Mouse (Mus musculus) heart, embryonic 14.5 days (tissue): ENCODE measurements around the gene Ccdc162. TPM values are rescaled to one million over a fixed set of nuclear protein-coding genes. Genes with fewer than 3 reads are reported as not detected.

ENCODE experiments used
- ATAC-seq: fragments of 200-750 bp; cut with Nextera tagmentation; 2 replicates; pipeline ENCODE4 v1.8.0; 2017; ENCODE audit warnings: low read depth, moderate TSS enrichment; ENCODE audit not compliant: insufficient number of reproducible peaks, insufficient read depth, low FRiP score
- H3K27ac ChIP-seq, 2 experiments: fragments of 200-500 bp in 1 of 2; fragments of 300-500 bp in 1 of 2; sonication (generic) in 1 of 2; replicated peaks in 1 of 2; 2 replicates each; pipeline ENCODE4 v1.5.1; 2012 to 2014; ENCODE audit warnings: low read depth in 2 of 2, low read length in 2 of 2, control low read depth in 1 of 2, mild to moderate bottlenecking in 1 of 2, mixed read lengths in 1 of 2; ENCODE audit not compliant: control insufficient read depth in 1 of 2, insufficient read depth in 1 of 2
- H3K27me3 ChIP-seq: fragments of 300-500 bp; sonication (generic); 2 replicates; pipeline ENCODE4 v1.6.1; 2014; ENCODE audit warnings: mild to moderate bottlenecking, low read length, control low read depth; ENCODE audit not compliant: control insufficient read depth, insufficient read depth
- H3K36me3 ChIP-seq: fragments of 300-500 bp; sonication (generic); 2 replicates; pipeline ENCODE4 v1.6.1; 2014; ENCODE audit warnings: mild to moderate bottlenecking, control low read depth, low read length, mixed read lengths; ENCODE audit not compliant: control insufficient read depth, insufficient read depth
- H3K4me1 ChIP-seq, 2 experiments: fragments of 200-500 bp in 1 of 2; fragments of 300-500 bp in 1 of 2; sonication (generic) in 1 of 2; 2 replicates each; pipeline ENCODE4 v1.6.1; 2012 to 2014; ENCODE audit warnings: low read length in 2 of 2, control low read depth in 1 of 2, mixed read lengths in 1 of 2; ENCODE audit not compliant: control insufficient read depth in 2 of 2, insufficient read depth in 2 of 2
- H3K4me2 ChIP-seq: fragments of 300-500 bp; sonication (generic); 2 replicates; pipeline ENCODE4 v1.6.1; 2014; ENCODE audit warnings: mild to moderate bottlenecking, low read length
- H3K4me3 ChIP-seq, 2 experiments: fragments of 200-500 bp in 1 of 2; fragments of 300-500 bp in 1 of 2; sonication (generic) in 1 of 2; 2 replicates each; pipeline ENCODE4 v1.5.1; 2012 to 2014; ENCODE audit warnings: low read length in 2 of 2, mild to moderate bottlenecking in 2 of 2, control low read depth in 1 of 2, low read depth in 1 of 2, moderate library complexity in 1 of 2; ENCODE audit not compliant: control insufficient read depth in 1 of 2, insufficient read depth in 1 of 2
- H3K9ac ChIP-seq: fragments of 300-500 bp; sonication (generic); 2 replicates; pipeline ENCODE4 v1.6.1; 2014; ENCODE audit warnings: mild to moderate bottlenecking, low read length
- H3K9me3 ChIP-seq: fragments of 300-500 bp; sonication (generic); 2 replicates; pipeline ENCODE4 v1.6.1; 2016; ENCODE audit warnings: low read length, control low read depth; ENCODE audit not compliant: control insufficient read depth
- WGBS: fragments of 180-500 bp; shearing (Covaris S2); extraction: QIAGEN DNeasy Blood & Tissue Kit; methylation state at CpG from one replicate; pipeline ENCODE4 v1.1.7; 2014; 5-methylcytosine and 5-hydroxymethylcytosine counted together
- polyA plus RNA-seq: library from polyadenylated mRNA; unstranded; fragments of >200 nt; fragmentation: Nextera tagmentation; extraction: Ambion mirVana; gene quantifications from 2 replicates; pipeline ENCODE4 v1.2.1, GENCODE M21; 2014

Gene Ccdc162
- polyA plus RNA-seq, 1 experiment from 2014 or later = 0.20 TPM

- no peaks in the 10 kb centered on the region for H3K27me3 ChIP-seq
- no peak overlapping the region for H3K4me2 ChIP-seq
- WGBS = 61% methylated on average over 7 of the region's 7 CpGs
- ATAC-seq = no peak
- H3K4me1 ChIP-seq = peaks cover 0 to 12% of the 10 kb centered on the region in 2 experiments; a peak in 3 of 4 replicates
- no peak overlapping the region for H3K27ac ChIP-seq
- no peak overlapping the region for H3K9ac ChIP-seq
- H3K9me3 ChIP-seq = peaks cover 13% of the 10 kb centered on the region
- H3K4me3 ChIP-seq = no peak overlapping the region
- no peaks in the 10 kb centered on the region for H3K36me3 ChIP-seq
Measured at GRCm38 (mm10) chr10:41545224-41545755, 171.1 kb downstream of the Ccdc162 start.

- Histone ChIP-seq H3K27me3 (no peaks in the 10 kb centered on the region), H3K9ac (no peak overlapping the region), H3K36me3 (no peaks in the 10 kb centered on the region), H3K4me3 (no peak overlapping the region), H3K27ac (no peak overlapping the region), H3K9me3 (peaks cover 11% of the 10 kb centered on the region), H3K4me1 (peaks cover 0 to 12% of the 10 kb centered on the region in 2 experiments; a peak in 3 of 4 replicates), H3K4me2 (no peak overlapping the region)
- 9% methylated on average over 7 of the region's 7 CpGs for whole genome bisulfite sequencing
- no peak for ATAC-seq
Measured at GRCm38 (mm10) chr10:41544481-41545190, 171.8 kb downstream of the Ccdc162 start.

- Histone ChIP-seq H3K9me3 (peaks cover 3% of the 10 kb centered on the region; the same call in 1 of the 2 replicates), H3K4me3 (no peak overlapping the region), H3K4me1 (peaks cover 0 to 12% of the 10 kb centered on the region in 2 experiments; a peak in 3 of 4 replicates), H3K4me2 (no peak overlapping the region), H3K27ac (no peak overlapping the region), H3K9ac (no peak overlapping the region), H3K36me3 (peaks cover 4% of the 10 kb centered on the region; the same call in 1 of the 2 replicates), H3K27me3 (no peaks in the 10 kb centered on the region)
- no peak for ATAC-seq
- WGBS = 63% methylated on average over 2 of the region's 2 CpGs
Measured at GRCm38 (mm10) chr10:41543844-41544243, 172.6 kb downstream of the Ccdc162 start.

- WGBS = 77% methylated on average over 4 of the region's 4 CpGs
- Histone ChIP-seq H3K9ac (no peak overlapping the region), H3K27ac (no peak overlapping the region), H3K4me1 (peaks cover 0 to 12% of the 10 kb centered on the region in 2 experiments; a peak in 3 of 4 replicates), H3K9me3 (peaks cover under 1% of the 10 kb centered on the region; the same call in 1 of the 2 replicates), H3K4me2 (no peak overlapping the region), H3K27me3 (no peaks in the 10 kb centered on the region), H3K36me3 (peaks cover 4% of the 10 kb centered on the region; the same call in 1 of the 2 replicates), H3K4me3 (no peak overlapping the region)
- ATAC-seq = no peak
Measured at GRCm38 (mm10) chr10:41543439-41543838, 173.0 kb downstream of the Ccdc162 start.

GRCm38 (mm10) chr10:41542057-41542456, 174.4 kb downstream of the Ccdc162 start:
- Histone ChIP-seq H3K4me2 (no peak overlapping the region), H3K4me1 (peaks cover 0 to 12% of the 10 kb centered on the region in 2 experiments; a peak in 3 of 4 replicates), H3K27me3 (no peaks in the 10 kb centered on the region), H3K36me3 (peaks cover 15% of the 10 kb centered on the region), H3K27ac (no peak overlapping the region), H3K9ac (no peak overlapping the region), H3K4me3 (no peak overlapping the region), H3K9me3 (no peaks in the 10 kb centered on the region)
- WGBS = 94% methylated on average over 6 of the region's 6 CpGs
- ATAC-seq = no peak

- no peaks in the 10 kb centered on the region for H3K9me3 ChIP-seq
- H3K27me3 ChIP-seq = no peaks in the 10 kb centered on the region
- no peak overlapping the region for H3K4me3 ChIP-seq
- H3K36me3 ChIP-seq = peaks cover 42% of the 10 kb centered on the region
- H3K4me2 ChIP-seq = no peak overlapping the region
- H3K9ac ChIP-seq = no peak overlapping the region
- ATAC-seq = no peak
- H3K27ac ChIP-seq = no peak overlapping the region
- no peaks in the 10 kb centered on the region for H3K4me1 ChIP-seq
- WGBS = 92% methylated on average over 4 of the region's 4 CpGs
Measured at GRCm38 (mm10) chr10:41538986-41539385, 177.4 kb downstream of the Ccdc162 start.

- WGBS = 92% methylated on average over 3 of the region's 3 CpGs
Measured at GRCm38 (mm10) chr10:41537983-41538330, 178.5 kb downstream of the Ccdc162 start.

More at GRCm38 (mm10) chr10:41537983-41538330, 178.5 kb downstream of the Ccdc162 start:
- H3K27ac ChIP-seq = no peak overlapping the region
- H3K9me3 ChIP-seq = no peaks in the 10 kb centered on the region
- peaks cover 52% of the 10 kb centered on the region for H3K36me3 ChIP-seq
- H3K4me1 ChIP-seq = no peaks in the 10 kb centered on the region
- H3K9ac ChIP-seq = no peak overlapping the region
- H3K4me3 ChIP-seq = no peak overlapping the region
- no peaks in the 10 kb centered on the region for H3K27me3 ChIP-seq
- H3K4me2 ChIP-seq = no peak overlapping the region
- no peak for ATAC-seq
